Comparison of ENCODE assay signal across 17 mouse cellular contexts in the genomic region with DNA sequence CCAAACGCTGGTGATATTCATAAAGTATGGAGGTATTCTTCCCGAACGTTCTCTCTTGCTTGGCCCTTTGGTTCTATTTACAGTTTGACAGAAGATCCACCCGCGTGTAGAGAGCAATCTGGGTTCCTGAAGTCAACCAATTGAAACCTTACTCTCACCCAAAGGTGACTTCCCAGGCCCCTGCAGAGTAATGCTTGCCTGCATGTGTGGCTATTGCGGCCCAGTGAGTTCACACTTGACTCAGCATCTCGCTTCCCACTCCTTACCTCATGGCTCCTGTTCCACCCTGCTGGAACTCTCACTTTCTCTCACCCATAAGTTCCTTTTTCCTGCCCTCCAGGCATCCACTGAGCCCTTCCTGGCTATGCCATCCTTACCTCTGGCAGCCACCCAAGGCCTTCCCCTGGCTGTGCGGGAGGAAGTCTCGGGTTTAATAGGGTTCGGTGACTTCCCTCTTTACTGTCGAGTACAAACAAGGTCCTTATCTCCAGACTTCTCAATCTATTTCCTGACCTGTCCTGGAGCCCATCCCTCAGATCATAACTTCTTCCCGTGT. TPM values are rescaled to one million over a fixed set of nuclear protein-coding genes. Genes with fewer than 3 reads are reported as not detected.
A peak's percentile ranks its signal among the peaks of the same experiment; 100 is the strongest.
DNase-seq lines count a peak whose midpoint lies in the region; ATAC-seq and TF ChIP-seq lines count a peak whose summit lies in the region.
"Had no signal": no experiment of that assay in that cellular context is flagged by ENCODE, and none has a peak within 500 bp of the region (broad histone marks: within the 10 kb centered on the region; RNA-seq: fewer than 3 reads in every experiment).

No protein-coding gene starts in this region.

- no peak overlapping the region for H3K4me2 ChIP-seq in lung, embryonic 14.5 days
- H3K4me2 ChIP-seq: forebrain, embryonic 15.5 days; limb, embryonic 13.5 days; neural tube, embryonic 15.5 days had no signal

- no peak for ATAC-seq in lung, embryonic 14.5 days (ENCODE audit: insufficient read depth)
- peak; percentile 92 for ATAC-seq in Patski
- ATAC-seq in granulocyte monocyte progenitor cell, adult 5-6 weeks (replicated peaks; ENCODE audit: poor library complexity, severe bottlenecking), result peak; percentile 86
- ATAC-seq: forebrain, embryonic 15.5 days; liver, postnatal 0 days had no signal

- no peak for TF ChIP-seq POLR2A in lung, adult 2 months (IDR thresholded peaks at IDR 0.05; ENCODE audit: borderline replicate concordance, extremely low read depth, low read depth, low read length)

- H3K36me3 ChIP-seq in lung, embryonic 14.5 days (ENCODE audit: insufficient read depth), result no peaks in the 10 kb centered on the region
- H3K36me3 ChIP-seq: forebrain, embryonic 15.5 days; limb, embryonic 13.5 days; neural tube, embryonic 15.5 days had no signal

- no peak overlapping the region for H3K4me3 ChIP-seq in lung, embryonic 14.5 days (ENCODE audit: low read depth, low read length)
- no peak overlapping the region for H3K4me3 ChIP-seq in lung, adult 2 months (replicated peaks; ENCODE audit: extremely low read depth, low read depth, low read length)
- H3K4me3 ChIP-seq: forebrain, embryonic 15.5 days; left cerebral cortex, adult 2 months; limb, embryonic 13.5 days; neural tube, embryonic 15.5 days had no signal

- CTCF ChIA-PET in Patski (lab: Charles Lee), result no interaction called here

- no peak overlapping the region for H3K9ac ChIP-seq in lung, embryonic 14.5 days
- H3K9ac ChIP-seq: forebrain, embryonic 15.5 days; limb, embryonic 13.5 days; liver, postnatal 0 days; neural tube, embryonic 15.5 days had no signal

- DNase-seq in cerebellum, postnatal 25 days, result peak; percentile 33 to 62
- DNase-seq in cerebellum, adult 8-10 months, result no peak
- DNase-seq in lung, embryonic 14.5 days, result peak; percentile 25
- no peak for DNase-seq in lung, adult 2 months
- DNase-seq in Patski (ENCODE audit: low read depth, low spot score), result peak; percentile 67
- no peak for DNase-seq in right cerebral cortex, adult 18-20 months
- DNase-seq: heart, postnatal 14 days; liver, postnatal 0 days; right cerebral cortex, postnatal 14 days; thymus, adult 18-20 months had no signal

- H3K27me3 ChIP-seq in lung, embryonic 14.5 days (ENCODE audit: insufficient read depth, low read length), result no peaks in the 10 kb centered on the region
- no peaks in the 10 kb centered on the region for H3K27me3 ChIP-seq in Patski
- H3K27me3 ChIP-seq: forebrain, embryonic 15.5 days; limb, embryonic 13.5 days; neural tube, embryonic 15.5 days had no signal

- no peak for TF ChIP-seq CTCF in lung, embryonic 14.5 days (IDR thresholded peaks at IDR 0.05; ENCODE audit: low read depth)
- TF ChIP-seq CTCF in lung, adult 2 months (IDR thresholded peaks at IDR 0.05; ENCODE audit: insufficient read depth, low read length), result no peak
- TF ChIP-seq CTCF in Patski (IDR thresholded peaks at IDR 0.05), result no peak

- WGBS in lung, embryonic 14.5 days, result 70% methylated on average over 12 of the region's 12 CpGs
- WGBS in lung, adult 2 months, result 51% methylated on average over 12 of the region's 12 CpGs

- no peak overlapping the region for H3K27ac ChIP-seq in lung, embryonic 14.5 days (ENCODE audit: low read depth)
- H3K27ac ChIP-seq: forebrain, embryonic 15.5 days; left cerebral cortex, adult 2 months; limb, embryonic 13.5 days; neural tube, embryonic 15.5 days had no signal

- POLR2A ChIA-PET in Patski (lab: Charles Lee), result no interaction called here

- H3K9me3 ChIP-seq in lung, embryonic 14.5 days (ENCODE audit: low read depth, low read length), result no peaks in the 10 kb centered on the region
- H3K9me3 ChIP-seq: forebrain, embryonic 15.5 days; limb, embryonic 13.5 days; neural tube, embryonic 15.5 days had no signal

- H3K4me1 ChIP-seq in lung, embryonic 14.5 days (ENCODE audit: insufficient read depth), result peaks cover 4% of the 10 kb centered on the region; the same call in 1 of the 2 replicates
- peaks cover 3% of the 10 kb centered on the region; the same call in 1 of the 2 replicates for H3K4me1 ChIP-seq in lung, adult 2 months (ENCODE audit: control insufficient read depth, insufficient read depth, low read length)
- H3K4me1 ChIP-seq: forebrain, embryonic 15.5 days; neural tube, embryonic 15.5 days had no signal

- in situ Hi-C loops in Patski (cut with MboI; ENCODE audit: low pct_unique_long_range_greater_than_20kb), result loop anchor here (5.0 kb wide), 1 partner anchor 199 kb away; no protein-coding TSS in a partner anchor

RNA-seq across cellular contexts. Expression of a gene that starts 38.7 kb away (rescaled TPM):
- polyA plus RNA-seq in lung, embryonic 14.5 days (2014; fragmentation: Nextera tagmentation; extraction: Ambion mirVana), result 27.6 and 29.4 TPM in 2 replicates
- polyA plus RNA-seq in lung, adult 2 months (2012; rRNA removed), result 17.8 and 27.1 TPM in 2 replicates
- 3.5 TPM for polyA plus RNA-seq in Patski (2021)
- total RNA-seq in granulocyte monocyte progenitor cell, adult 5-6 weeks (2014; fragmentation: Nextera tagmentation), result not detected in 2 replicates
- total RNA-seq in granulocyte monocyte progenitor cell, adult 5-6 weeks (2017), result 0.04 and 0.15 TPM in 2 replicates
- total RNA-seq: megakaryocyte-erythroid progenitor cell, adult 5-6 weeks; monocyte, adult 5-6 weeks had no signal

Comparison
In these comparisons a context has a peak if more than half of its experiments do, and no peak if none do; other contexts are left out.
1. DNase-seq: peak in cerebellum, postnatal 25 days (2 of 2), lung, embryonic 14.5 days (single experiment) and Patski (single experiment); none in cerebellum, adult 8-10 months (single experiment), lung, adult 2 months (single experiment) and right cerebral cortex, adult 18-20 months (single experiment).